Mouse (Mus musculus) lung, postnatal 0 days (tissue): ENCODE measurements around the gene Gm17482.

Source experiments
- CTCF ChIP-seq: IDR thresholded peaks from 2 replicates; pipeline ENCODE4 v1.5.1; 2016; ENCODE audit warnings: antibody characterized with exemption, mild to moderate bottlenecking
- EP300 ChIP-seq: IDR thresholded peaks from 2 replicates; pipeline ENCODE4 v1.6.1; 2016; ENCODE audit warnings: antibody characterized with exemption, mild to moderate bottlenecking, control low read depth

GRCm38 (mm10) chr6:115284153-115284552, 57.0 kb downstream of the Gm17482 start:
- TF ChIP-seq EP300 = no peak
- TF ChIP-seq CTCF = no peak
